Mouse (Mus musculus) CD4-positive, CD25-positive, alpha-beta regulatory T cell, adult 4 months (primary cell): ENCODE results near the gene Tarsl2. TPM values are rescaled to one million over a fixed set of nuclear protein-coding genes. Genes with fewer than 3 reads are reported as not detected.

Source experiments
- ATAC-seq: one replicate; pipeline ENCODE4 v1.8.0; 2017
- polyA plus RNA-seq, 2 experiments: library from polyadenylated mRNA; unstranded; fragments of 100-300 nt; shearing (Covaris generic); gene quantifications; one replicate each; pipeline ENCODE4 v1.2.1; 2017

The Tarsl2 gene
- polyA plus RNA-seq, 2 experiments from 2014 or later = 1.6 to 2.3 TPM

GRCm38 (mm10) chr7:65737286-65738040 is 92.8 kb downstream of the Tarsl2 start:
- no peak for ATAC-seq

Other genes with a start within 250 kb of the Tarsl2 start
- not detected for gene Tjp1, start 117.1 kb upstream of the Tarsl2 start, polyA plus RNA-seq
- gene Tm2d3, start 46.3 kb downstream of the Tarsl2 start, polyA plus RNA-seq = 100 to 1,000 TPM in 1 of 2 experiments, 10 to 100 TPM in 1; 95.8 to 117 TPM
- gene Pcsk6, start 216.8 kb downstream of the Tarsl2 start, polyA plus RNA-seq = not detected